Mouse (Mus musculus) spleen, postnatal 4 days (tissue): ENCODE results near the gene Celf6.
A peak's percentile ranks its signal among the peaks of the same experiment; 100 is the strongest.

Experiments used
- DNase-seq, 2 experiments: peaks; one replicate each; pipeline ENCODE4 v3.0.0; 2022; ENCODE audit warnings: low spot score in 2 of 2

The Celf6 gene

GRCm38 (mm10) chr9:59577844-59578504, at the start of gene Celf6:
TSS of gene Celf6 (plus strand) at chr9:59577917.
- DNase-seq = peak; percentile 74 to 82

- no peak for DNase-seq
Measured at GRCm38 (mm10) chr9:59528274-59528673, 49.4 kb upstream of the Celf6 start.

- no peak for DNase-seq
Measured at GRCm38 (mm10) chr9:59531645-59532044, 46.1 kb upstream of the Celf6 start.

- DNase-seq = no peak
Measured at GRCm38 (mm10) chr9:59533422-59533821, 44.3 kb upstream of the Celf6 start.

- DNase-seq = no peak
Measured at GRCm38 (mm10) chr9:59533889-59534288, 43.8 kb upstream of the Celf6 start.

DNA sequence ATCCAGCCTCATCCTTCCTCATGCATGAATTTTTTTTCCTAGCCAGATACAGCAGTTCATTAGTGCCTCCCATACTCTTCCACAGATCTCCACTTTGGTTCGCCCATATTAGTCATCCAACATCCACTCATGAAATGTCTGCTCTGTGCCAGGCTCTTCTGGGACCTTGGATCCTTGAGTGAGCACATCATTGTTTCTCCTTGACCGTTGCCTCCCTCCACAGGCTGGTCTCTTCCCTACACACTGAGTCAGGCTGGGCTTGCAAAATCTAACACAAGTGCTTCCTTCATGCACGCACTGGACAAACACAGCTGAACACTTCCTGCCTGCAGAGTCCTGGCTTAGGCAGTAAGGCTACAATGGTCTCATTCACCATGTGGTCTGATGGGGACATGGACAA, 40.1 kb upstream of the Celf6 start:
- DNase-seq = no peak

GRCm38 (mm10) chr9:59539441-59540137, 38.1 kb upstream of the Celf6 start, which contains the start of the genes Hexa and Tmem202:
TSS of gene Hexa (plus strand) at chr9:59539540.
TSS of gene Tmem202 (minus strand) at chr9:59539847.
- DNase-seq = peak; percentile 62 to 83

DNA sequence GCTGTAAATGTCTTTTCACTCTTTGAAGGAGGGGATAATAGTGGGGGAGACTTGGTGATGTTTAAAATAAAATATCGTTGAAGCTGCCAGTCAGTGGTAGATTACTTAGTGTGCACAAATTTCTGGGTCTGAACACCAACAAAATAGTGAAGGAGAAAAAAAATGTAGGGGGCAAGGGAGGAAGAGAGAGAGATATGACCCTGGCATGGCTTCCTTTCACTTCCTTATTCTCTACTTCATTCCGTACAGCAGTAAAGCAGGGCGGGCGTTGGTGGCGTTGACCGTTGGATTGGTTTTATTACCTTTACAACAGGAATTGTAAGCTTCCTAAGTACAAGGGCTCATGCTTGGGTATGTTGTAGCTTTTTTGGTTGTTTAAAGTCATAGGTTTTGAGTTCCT, 36.1 kb upstream of the Celf6 start:
- no peak for DNase-seq

DNA sequence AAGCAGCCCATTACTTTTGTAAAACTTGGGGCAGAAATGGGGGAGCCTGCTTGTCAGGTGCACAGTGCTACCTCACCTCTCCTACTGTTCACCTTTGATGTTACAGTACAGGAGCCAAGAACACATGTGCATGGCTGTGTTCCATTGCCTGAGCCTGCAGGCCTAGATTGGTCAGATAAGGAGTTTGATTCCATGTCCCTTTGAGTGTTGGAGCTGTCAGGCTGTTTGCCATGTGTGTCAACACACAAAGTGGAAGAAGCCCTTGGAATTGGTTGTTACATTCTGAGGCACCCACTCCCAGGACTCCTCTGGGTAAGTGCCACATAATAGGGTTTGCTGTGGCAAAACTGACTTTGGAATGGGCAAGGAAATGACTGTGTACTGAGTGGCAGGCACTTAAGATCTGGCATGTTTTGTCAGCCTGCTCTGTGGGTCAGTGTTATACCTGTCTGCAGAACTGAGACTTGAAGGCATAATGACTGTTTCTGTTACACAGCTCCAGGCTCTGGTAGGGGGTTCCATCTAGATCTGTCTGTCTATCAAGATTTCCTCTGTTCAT, 34.9 kb upstream of the Celf6 start:
- no peak for DNase-seq

- no peak for DNase-seq
Measured at GRCm38 (mm10) chr9:59544739-59545138, 33.0 kb upstream of the Celf6 start.

DNA sequence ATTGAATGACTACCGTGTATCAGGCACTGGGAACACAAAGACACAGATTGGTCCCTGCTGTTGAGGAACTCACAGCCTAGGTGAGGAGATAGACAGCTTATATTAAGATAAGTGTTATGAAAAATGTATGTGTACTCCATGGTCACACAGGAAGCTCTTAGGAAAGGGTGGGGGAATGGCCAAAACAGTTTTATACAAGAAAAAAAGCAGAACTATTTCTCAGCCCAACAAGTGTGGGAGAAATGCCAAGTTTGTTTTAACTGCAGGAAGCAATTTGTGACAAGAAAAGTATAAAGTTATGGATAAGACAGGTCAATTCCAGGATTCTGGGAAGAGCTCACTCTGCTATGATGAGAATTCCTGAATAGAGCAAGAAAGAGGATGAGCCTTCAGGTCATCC, 29.8 kb upstream of the Celf6 start:
- no peak for DNase-seq

DNA sequence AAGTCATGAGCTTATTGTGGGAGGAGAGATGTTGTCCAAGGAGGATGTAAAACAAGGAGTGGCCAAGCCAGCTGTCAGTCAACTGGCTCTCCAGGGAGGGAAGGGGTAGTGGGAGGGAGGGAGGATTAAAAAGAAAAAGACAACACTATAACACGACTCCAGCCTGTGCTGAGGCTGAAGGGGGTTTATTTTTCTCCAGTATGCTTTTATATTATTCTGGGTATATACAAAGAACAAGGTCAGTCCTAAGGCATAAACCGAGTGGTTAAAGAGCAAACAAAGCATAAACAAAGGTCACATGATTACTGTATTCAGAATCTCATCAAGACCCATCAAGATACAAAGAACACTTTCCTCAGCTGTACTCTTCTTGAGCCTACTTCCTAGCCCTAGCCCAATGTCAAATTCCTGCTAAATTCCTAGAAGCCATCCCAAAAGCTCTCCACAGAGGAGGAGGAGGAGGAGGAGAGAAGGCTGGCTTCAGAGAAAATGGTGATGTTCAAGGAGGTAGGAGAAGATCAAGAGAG, 28.7 kb upstream of the Celf6 start:
- no peak for DNase-seq

DNA sequence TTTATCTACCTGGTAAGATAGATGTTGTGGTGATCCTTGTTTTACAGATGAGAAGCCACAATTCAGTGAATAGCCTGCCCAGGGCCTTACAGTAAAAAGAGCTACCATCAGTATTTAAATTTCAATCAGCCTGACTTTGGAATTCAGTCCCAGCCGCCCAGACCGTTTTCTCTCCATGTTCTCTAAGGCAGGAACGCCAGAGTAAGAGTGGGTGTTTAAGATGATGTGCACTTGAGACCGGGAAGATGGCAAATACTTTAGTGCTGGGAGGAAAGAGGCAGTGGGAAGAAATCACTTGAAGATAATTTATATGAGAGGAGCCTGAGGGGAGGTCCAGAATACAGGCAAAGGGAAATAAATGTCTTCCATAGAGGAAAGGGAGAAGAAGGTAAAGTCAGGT, 27.6 kb upstream of the Celf6 start:
- DNase-seq = no peak

DNA sequence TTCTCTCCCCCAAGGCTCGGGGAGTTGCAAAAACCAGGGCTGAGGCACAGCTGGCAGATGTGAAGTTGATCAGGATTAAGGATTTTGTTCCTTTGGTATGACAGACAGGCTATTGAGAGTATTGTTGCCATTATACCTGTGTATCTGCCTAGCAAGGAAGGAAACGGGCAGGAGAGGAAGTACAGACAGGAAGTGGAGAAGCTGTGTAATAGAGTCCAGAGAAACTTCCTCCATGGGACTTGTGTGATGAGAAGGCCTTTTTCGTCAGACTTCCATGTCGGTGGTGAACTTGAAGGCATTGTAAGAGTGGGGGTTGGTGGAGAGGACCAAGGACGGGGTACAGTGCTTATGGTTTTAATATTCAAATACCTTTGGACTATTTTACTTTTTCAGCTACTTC, 26.7 kb upstream of the Celf6 start:
- no peak for DNase-seq

DNA sequence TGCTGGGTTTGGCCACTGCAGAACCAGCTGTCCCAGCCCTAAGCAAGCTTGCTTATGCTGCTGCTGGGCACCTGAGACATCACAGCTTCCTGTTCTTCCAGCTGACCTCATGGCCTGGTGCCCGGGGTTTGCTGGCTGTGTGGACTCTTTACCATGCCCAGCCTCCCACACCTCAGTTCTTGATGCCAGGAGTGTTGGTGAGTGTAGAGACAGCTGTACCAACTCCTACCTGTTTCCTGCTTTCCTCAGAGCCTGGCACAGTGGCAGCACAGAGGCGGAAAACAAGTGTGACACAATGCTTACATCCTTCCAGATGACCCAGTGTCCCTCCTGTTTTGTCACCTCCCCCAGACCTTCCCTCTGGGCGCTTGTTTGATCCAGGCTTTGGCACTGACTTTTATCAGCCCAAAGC, 26.1 kb upstream of the Celf6 start:
- DNase-seq = no peak

GRCm38 (mm10) chr9:59552610-59553009, 25.1 kb upstream of the Celf6 start:
- DNase-seq = no peak

DNA sequence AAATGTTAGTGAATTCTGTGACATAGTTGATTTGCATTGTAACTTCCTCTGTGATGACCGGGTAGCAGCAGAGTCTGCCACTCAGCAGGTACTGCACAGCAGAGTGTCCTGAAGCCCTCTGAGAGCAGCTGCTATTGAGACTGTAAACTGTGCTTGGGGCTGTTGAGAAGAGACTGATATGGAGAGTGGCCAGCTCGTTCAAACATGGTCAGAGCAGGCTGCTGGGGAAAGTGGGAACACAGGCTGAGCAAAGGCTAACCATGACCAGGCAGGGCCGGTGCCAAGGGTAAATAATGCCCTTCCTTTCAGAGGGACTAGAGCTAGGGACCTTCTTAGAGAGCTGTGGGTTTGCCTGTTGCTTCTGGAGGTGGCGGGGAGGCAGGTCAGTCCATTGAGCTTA, 24.0 kb upstream of the Celf6 start:
- DNase-seq = no peak

DNA sequence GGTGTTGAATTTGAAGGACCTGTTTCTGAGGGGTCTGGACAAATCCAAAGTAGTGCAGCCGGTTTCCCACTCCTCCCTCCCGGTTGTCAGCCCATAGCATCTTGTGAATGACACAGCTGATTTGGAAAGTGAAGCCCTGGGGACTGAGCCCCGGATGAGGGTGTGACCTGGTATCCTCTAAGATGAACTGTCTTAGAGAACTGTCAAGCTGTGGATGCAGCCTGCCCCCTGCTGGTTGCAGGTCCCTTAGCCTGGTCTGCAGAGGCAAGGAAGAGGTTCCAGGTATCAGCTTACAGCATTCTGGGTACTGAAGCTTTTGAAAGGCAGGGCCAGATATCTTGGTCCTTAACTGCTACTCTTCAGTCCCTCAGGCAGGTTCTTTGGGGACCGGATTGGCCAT, 12.1 kb upstream of the Celf6 start:
- DNase-seq = peak; percentile 72 to 87

DNA sequence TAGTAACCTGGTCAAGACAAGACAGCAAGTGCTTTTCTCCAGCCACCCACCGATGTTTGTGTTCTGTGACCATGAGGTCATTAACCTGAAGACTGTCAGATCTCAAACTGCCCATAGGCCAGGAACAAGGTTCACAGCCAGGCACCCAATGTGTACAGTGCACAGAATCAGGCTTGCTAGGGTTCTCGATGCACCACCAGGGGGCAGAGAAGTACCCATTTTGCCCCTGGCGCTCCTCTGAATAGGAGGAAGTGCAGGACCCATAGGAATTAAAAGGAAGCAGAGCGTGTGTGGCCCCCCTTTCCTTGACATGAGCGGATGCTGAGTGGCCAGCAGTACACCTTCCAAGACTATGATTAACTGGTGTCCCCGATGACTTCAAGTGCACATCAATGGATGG, 10.6 kb upstream of the Celf6 start:
- DNase-seq = peak; percentile 57 to 77

DNA sequence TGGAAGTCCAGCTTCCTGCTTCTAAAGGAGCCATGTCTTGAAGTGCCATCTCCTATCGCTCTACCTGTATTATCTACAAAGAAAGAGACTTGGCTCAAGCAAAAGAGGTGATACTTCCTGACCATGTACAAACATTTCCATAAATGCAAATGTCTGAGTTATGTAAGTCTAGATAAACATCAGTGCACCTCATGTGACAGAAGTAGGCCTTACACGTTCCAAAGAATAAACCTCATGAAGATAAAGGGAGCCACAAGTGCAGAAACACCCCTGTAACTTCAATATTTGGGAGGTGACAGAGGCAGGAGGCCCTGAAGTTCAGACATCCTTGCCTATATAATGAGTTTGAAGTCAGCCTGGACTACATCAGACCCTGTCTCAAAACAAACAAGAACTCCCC, 5.9 kb upstream of the Celf6 start:
- no peak for DNase-seq

DNA sequence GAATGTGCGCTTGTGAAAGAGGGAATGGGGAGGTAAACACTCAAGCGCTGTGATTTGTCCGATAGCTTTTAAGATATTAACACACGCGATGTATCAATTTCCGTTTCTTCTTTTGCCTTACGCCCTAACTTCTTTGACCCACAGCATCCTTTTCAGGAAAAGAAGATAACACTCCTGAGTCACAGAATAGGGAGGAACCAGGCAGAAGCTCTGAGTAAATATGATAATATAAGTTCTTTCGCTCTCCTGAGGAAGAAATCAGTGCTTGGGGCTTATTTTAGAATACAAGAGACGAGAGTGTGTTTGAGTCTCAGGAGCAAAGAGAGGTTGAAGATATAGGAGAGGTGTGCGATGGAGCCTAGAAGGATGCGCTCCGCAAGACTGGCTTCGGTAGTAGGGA, 316 bp upstream of the Celf6 start:
- no peak for DNase-seq

DNA sequence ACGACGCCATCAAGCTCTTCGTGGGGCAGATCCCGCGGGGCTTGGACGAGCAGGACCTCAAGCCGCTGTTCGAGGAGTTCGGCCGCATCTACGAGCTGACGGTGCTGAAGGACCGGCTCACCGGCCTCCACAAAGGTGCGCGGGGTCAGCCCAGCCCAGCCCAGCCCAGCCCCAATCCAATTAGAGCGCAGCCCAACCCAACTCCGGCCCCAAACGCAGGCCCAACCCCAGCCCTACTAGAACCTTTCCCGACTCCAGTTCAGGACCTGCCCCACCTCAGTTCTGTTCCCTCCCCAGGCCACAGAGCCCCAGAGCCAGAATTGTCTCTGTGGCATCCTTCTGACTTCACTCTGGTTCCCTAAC, 769 bp downstream of the Celf6 start:
- DNase-seq = no peak

DNA sequence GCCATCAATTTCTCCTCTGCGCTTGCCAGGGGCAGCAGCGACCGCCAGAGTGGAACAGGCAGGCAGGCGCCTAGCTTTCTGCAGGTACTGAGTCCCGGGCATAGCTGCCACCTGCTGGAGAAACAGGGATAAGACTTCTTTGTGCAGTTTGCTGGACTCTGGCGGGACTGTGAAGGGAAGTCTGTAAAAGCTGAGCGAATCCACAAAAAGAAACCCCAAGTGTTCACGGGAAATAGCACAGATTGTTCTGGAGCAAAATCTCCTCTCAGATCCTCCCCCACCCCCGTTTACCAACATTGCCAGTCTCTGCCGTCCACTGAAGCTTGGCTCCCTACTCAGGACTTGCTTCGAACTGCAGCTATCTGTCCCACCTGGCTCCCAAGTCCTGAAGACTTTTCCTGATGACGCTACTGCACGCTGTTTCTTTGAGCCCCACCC, 7.2 kb downstream of the Celf6 start:
- DNase-seq = peak; percentile 52 to 75
